Mouse (Mus musculus) brown adipose tissue, adult 24 weeks (tissue): Measurements from ENCODE around the gene 3100002H09Rik. TPM values are rescaled to one million over a fixed set of nuclear protein-coding genes. Genes with fewer than 3 reads are reported as not detected.

Source experiments
- H3K27ac ChIP-seq: fragments of 200-500 bp; replicated peaks from 2 replicates; pipeline ENCODE4 v1.5.1; 2012; ENCODE audit warnings: low read depth, mild to moderate bottlenecking, low read length
- H3K4me1 ChIP-seq: fragments of 200-500 bp; 2 replicates; pipeline ENCODE4 v1.6.1; 2012; ENCODE audit warnings: low read length, mixed read lengths; ENCODE audit not compliant: control insufficient read depth, insufficient read depth, insufficient read length
- H3K4me3 ChIP-seq: fragments of 200-500 bp; 2 replicates; pipeline ENCODE4 v1.5.1; 2012; ENCODE audit warnings: low read depth, mild to moderate bottlenecking, low read length, moderate library complexity; ENCODE audit not compliant: insufficient read depth
- polyA plus RNA-seq: library from polyadenylated mRNA; stranded (reverse); fragments of >200 nt; gene quantifications from 2 replicates; pipeline ENCODE4 v1.2.4, GENCODE M21; 2012; ENCODE audit not compliant: missing spikeins, insufficient read depth, insufficient read length

Gene 3100002H09Rik
- polyA plus RNA-seq, 1 experiment, result not detected

DNA sequence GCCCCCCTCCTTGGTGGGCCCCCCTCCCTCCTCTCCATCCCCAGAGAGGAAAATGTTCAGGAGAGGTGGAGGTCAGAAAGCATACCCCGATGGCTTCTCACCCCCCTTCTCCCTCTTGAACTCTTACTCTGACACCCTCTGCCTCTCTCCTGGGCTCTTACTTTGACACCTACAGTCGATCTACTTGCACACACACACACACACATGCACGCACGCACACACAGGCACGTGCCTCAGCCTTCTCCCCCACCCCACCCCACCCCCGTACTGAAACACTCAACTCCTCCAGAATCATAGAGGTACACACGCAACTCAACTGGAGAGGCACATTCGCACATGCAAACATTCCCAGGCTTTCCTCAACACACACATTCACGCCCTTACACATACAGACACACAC, 16.9 kb downstream of the 3100002H09Rik start:
- Histone ChIP-seq H3K4me1 (no peaks in the 10 kb centered on the region), H3K4me3 (no peak overlapping the region), H3K27ac (no peak overlapping the region)

DNA sequence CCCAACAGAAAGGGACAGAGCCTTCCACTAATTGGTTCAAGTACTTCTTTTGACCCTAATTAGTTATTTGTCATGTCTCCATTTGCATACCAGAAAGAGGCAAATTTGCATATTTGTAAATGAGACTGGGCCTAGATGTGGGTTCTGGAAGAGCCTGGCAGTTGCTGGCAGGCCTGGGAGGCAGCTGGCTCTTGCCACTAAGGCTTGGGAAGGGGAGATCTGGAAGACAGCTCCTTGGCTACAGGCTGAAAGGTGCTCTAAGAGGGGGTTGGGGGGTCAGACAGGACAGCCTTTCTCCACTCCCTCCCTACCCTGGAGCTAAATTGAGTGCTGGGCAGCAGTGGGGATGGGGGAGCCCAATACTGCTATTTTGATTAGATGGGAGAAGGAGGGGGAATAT, 17.4 kb downstream of the 3100002H09Rik start:
- Histone ChIP-seq H3K4me1 (no peaks in the 10 kb centered on the region), H3K4me3 (no peak overlapping the region), H3K27ac (no peak overlapping the region)

DNA sequence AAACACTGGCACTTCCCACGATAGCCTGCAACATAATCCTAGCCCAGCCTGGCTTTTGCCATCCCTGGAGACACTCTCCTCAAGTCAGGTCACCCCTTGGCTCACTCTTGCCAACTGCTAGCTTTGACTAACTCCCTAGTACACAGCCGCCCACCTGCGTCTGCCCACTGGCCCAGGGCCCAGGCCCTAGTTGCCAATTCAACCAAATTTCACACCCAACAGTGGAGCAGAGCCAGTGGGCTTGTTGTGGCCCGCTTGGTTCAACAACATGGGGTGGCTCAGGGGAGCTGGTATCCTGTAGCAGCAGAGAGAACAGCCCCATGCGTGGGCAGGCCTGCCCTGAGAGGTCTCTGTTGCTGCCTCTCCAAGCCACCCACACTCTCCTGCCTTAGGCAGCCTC, 18.4 kb downstream of the 3100002H09Rik start:
- Histone ChIP-seq H3K27ac (no peak overlapping the region), H3K4me1 (no peaks in the 10 kb centered on the region), H3K4me3 (no peak overlapping the region)

GRCm38 (mm10) chr4:124580695-124581094, 29.9 kb downstream of the 3100002H09Rik start:
- Histone ChIP-seq H3K4me1 (no peaks in the 10 kb centered on the region), H3K27ac (no peak overlapping the region), H3K4me3 (no peak overlapping the region)

- Histone ChIP-seq H3K4me1 (no peaks in the 10 kb centered on the region), H3K4me3 (no peak overlapping the region), H3K27ac (no peak overlapping the region)
Measured at GRCm38 (mm10) chr4:124575955-124576445, 34.6 kb downstream of the 3100002H09Rik start.

DNA sequence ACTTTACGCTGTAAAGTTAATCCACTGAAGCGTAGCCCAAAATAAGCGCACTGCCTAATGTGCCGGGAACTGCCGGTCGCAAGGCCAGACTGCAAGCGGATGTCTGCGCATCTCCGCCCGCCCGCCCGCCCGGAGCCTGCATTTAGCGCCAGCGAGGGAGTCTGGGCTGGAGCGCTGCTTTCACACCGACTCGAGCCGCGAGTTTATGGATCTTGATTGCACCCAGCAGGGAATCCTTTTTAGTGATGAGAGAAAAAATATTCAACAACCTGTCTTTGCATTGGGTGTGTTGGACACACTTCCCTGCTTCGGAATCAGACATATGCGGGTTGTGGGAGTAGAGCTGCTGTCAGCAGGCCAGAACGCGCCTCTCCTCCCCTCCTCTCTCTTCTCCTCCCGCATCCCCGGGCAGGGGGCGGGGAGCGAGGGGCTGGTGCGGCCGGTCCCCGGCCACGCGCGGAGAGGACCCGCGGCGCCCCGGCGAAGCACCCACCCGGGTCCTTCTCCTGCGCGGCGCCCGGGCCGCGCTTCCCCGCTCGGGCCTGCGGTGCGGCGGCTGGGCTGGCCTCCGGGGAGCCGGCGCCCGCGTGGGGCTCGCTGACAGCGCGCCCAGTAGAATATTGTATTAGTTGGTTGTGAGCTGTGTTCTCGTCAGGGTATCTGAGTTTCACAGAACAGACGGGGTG, 35.2 kb downstream of the 3100002H09Rik start:
- no peaks in the 10 kb centered on the region for H3K4me1 ChIP-seq
- H3K27ac ChIP-seq, result no peak overlapping the region
- peak overlapping the region; percentile 35 for H3K4me3 ChIP-seq

GRCm38 (mm10) chr4:124573586-124573985, 37.0 kb downstream of the 3100002H09Rik start:
- Histone ChIP-seq H3K4me1 (no peaks in the 10 kb centered on the region), H3K4me3 (no peak overlapping the region), H3K27ac (no peak overlapping the region)

GRCm38 (mm10) chr4:124570977-124571376, 39.6 kb downstream of the 3100002H09Rik start:
- no peak overlapping the region for H3K27ac ChIP-seq
- H3K4me1 ChIP-seq, result no peaks in the 10 kb centered on the region
- H3K4me3 ChIP-seq, result no peak overlapping the region

- Histone ChIP-seq H3K4me3 (no peak overlapping the region), H3K27ac (no peak overlapping the region), H3K4me1 (no peaks in the 10 kb centered on the region)
Measured at GRCm38 (mm10) chr4:124569661-124570060, 40.9 kb downstream of the 3100002H09Rik start.

DNA sequence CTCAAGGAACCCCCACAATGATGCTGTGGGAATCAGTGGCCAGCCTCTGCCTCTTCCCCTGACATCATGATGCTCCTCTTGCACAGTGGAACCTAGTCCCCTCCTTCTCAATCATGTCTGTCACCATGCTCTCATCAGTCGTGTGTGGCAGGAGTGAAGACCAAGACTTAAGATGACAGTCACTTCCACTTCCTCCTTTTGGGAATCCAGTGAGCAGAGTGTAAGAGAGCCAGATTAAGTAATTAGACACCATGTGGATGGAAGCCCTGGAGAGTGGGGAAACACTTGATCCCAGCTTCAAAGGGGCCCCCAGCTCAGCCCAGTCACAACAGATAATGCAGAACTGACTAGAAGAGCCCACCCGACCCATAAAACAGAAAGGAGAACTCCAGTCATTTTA, 47.2 kb downstream of the 3100002H09Rik start:
- no peak overlapping the region for H3K4me3 ChIP-seq
- H3K4me1 ChIP-seq, result no peaks in the 10 kb centered on the region

GRCm38 (mm10) chr4:124562721-124563120, 47.9 kb downstream of the 3100002H09Rik start:
- Histone ChIP-seq H3K27ac (no peak overlapping the region), H3K4me3 (no peak overlapping the region), H3K4me1 (no peaks in the 10 kb centered on the region)

More for the DNA sequence above, 47.2 kb downstream of the 3100002H09Rik start:
- no peak overlapping the region for H3K27ac ChIP-seq

Other genes starting within 250 kb of the 3100002H09Rik start
- 0.52 TPM in 1 of 2 replicates, not detected in the other for gene Pou3f1, start 46.0 kb upstream of the 3100002H09Rik start, polyA plus RNA-seq
- 20.9 and 27.6 TPM in 2 replicates for gene Utp11, start 82.8 kb upstream of the 3100002H09Rik start, polyA plus RNA-seq
- gene Fhl3, start 89.9 kb upstream of the 3100002H09Rik start, polyA plus RNA-seq, result 10.7 and 14.1 TPM in 2 replicates
- 19.2 and 21.2 TPM in 2 replicates for gene Sf3a3, start 104.0 kb upstream of the 3100002H09Rik start, polyA plus RNA-seq
- gene Inpp5b, start 131.0 kb upstream of the 3100002H09Rik start, polyA plus RNA-seq, result 9.0 and 15.7 TPM in 2 replicates
- 6.2 and 6.9 TPM in 2 replicates for gene Mtf1, start 191.3 kb upstream of the 3100002H09Rik start, polyA plus RNA-seq
- 15.8 and 17.4 TPM in 2 replicates for gene Yrdc, start 239.9 kb upstream of the 3100002H09Rik start, polyA plus RNA-seq
- 37.8 and 44.1 TPM in 2 replicates for gene 1110065P20Rik, start 240.4 kb upstream of the 3100002H09Rik start, polyA plus RNA-seq